Mouse (Mus musculus) kidney, embryonic 14.5 days (tissue): ENCODE data around the gene Rnasek. TPM values are rescaled to one million over a fixed set of nuclear protein-coding genes. Genes with fewer than 3 reads are reported as not detected.

ENCODE experiments used
- ATAC-seq: fragments of 200-750 bp; cut with Nextera tagmentation; 2 replicates; pipeline ENCODE4 v1.8.0; 2017; ENCODE audit warnings: moderate number of reproducible peaks, mild to moderate bottlenecking, moderate TSS enrichment, moderate library complexity; ENCODE audit not compliant: low FRiP score, low TSS enrichment
- H3K27ac ChIP-seq: fragments of 300-500 bp; sonication (generic); 2 replicates; pipeline ENCODE4 v1.5.1; 2014; ENCODE audit warnings: low read depth, mild to moderate bottlenecking, low read length, moderate library complexity, mixed read lengths
- H3K27me3 ChIP-seq: fragments of 300-500 bp; sonication (generic); 2 replicates; pipeline ENCODE4 v1.6.1; 2014; ENCODE audit warnings: mild to moderate bottlenecking, low read length; ENCODE audit not compliant: control insufficient read depth, insufficient read depth
- H3K36me3 ChIP-seq: fragments of 300-500 bp; sonication (generic); 2 replicates; pipeline ENCODE4 v1.6.1; 2014; ENCODE audit warnings: low read length, mixed read lengths; ENCODE audit not compliant: control insufficient read depth, insufficient read depth
- H3K4me1 ChIP-seq: fragments of 300-500 bp; sonication (generic); 2 replicates; pipeline ENCODE4 v1.6.1; 2014; ENCODE audit warnings: low read length, mixed read lengths; ENCODE audit not compliant: control insufficient read depth, insufficient read depth
- H3K4me2 ChIP-seq: fragments of 300-500 bp; sonication (generic); replicated peaks from 2 replicates; pipeline ENCODE4 v1.6.1; 2014; ENCODE audit warnings: low read depth, mild to moderate bottlenecking, low read length
- H3K4me3 ChIP-seq: fragments of 300-500 bp; sonication (generic); 2 replicates; pipeline ENCODE4 v1.5.1; 2014; ENCODE audit warnings: mild to moderate bottlenecking, low read length
- H3K9ac ChIP-seq: fragments of 300-500 bp; sonication (generic); 2 replicates; pipeline ENCODE4 v1.6.1; 2014; ENCODE audit warnings: low read depth, mild to moderate bottlenecking, low read length, moderate library complexity
- H3K9me3 ChIP-seq: fragments of 300-500 bp; sonication (generic); 2 replicates; pipeline ENCODE4 v1.6.1; 2016; ENCODE audit warnings: low read length; ENCODE audit not compliant: control insufficient read depth
- WGBS: fragments of 180-500 bp; shearing (Covaris S2); extraction: QIAGEN DNeasy Blood & Tissue Kit; methylation state at CpG from one replicate; pipeline ENCODE4 v1.1.7; 2014; 5-methylcytosine and 5-hydroxymethylcytosine counted together
- polyA plus RNA-seq: library from polyadenylated mRNA; unstranded; fragments of >200 nt; fragmentation: Nextera tagmentation; extraction: Ambion mirVana; gene quantifications from 2 replicates; pipeline ENCODE4 v1.2.1, GENCODE M21; 2014

Rnasek gene
- 149 and 173 TPM in 2 replicates for polyA plus RNA-seq

GRCm38 (mm10) chr11:70239541-70240279 lies at the start of gene Rnasek, which contains the start of gene Gm21988:
Rnasek (minus strand) TSS chr11:70239842.
Gm21988 (minus strand) TSS chr11:70239830.
- H3K27me3 ChIP-seq: no peaks in the 10 kb centered on the region
- H3K9ac ChIP-seq: peak within 1 kb of the TSS; percentile 89
- H3K4me3 ChIP-seq: peak within 1 kb of the TSS; percentile 96
- peak within 1 kb of the TSS; percentile 85 for H3K27ac ChIP-seq
- peaks cover 13% of the 10 kb centered on the region for H3K36me3 ChIP-seq
- peaks cover 23% of the 10 kb centered on the region for H3K4me1 ChIP-seq
- H3K9me3 ChIP-seq: no peaks in the 10 kb centered on the region
- peak within 1 kb of the TSS; percentile 96 for H3K4me2 ChIP-seq
- peak; percentile 53 for ATAC-seq
- 1% methylated on average over 32 of the region's 35 CpGs for WGBS

GRCm38 (mm10) chr11:70289236-70289635 lies 49.6 kb upstream of the Rnasek start:
- Histone ChIP-seq H3K36me3 (no peaks in the 10 kb centered on the region), H3K27me3 (no peaks in the 10 kb centered on the region), H3K9ac (no peak overlapping the region), H3K4me2 (no peak overlapping the region), H3K4me3 (no peak overlapping the region), H3K9me3 (no peaks in the 10 kb centered on the region), H3K27ac (no peak overlapping the region), H3K4me1 (no peaks in the 10 kb centered on the region)
- WGBS: 48% methylated on average over 6 of the region's 6 CpGs
- ATAC-seq: no peak

DNA sequence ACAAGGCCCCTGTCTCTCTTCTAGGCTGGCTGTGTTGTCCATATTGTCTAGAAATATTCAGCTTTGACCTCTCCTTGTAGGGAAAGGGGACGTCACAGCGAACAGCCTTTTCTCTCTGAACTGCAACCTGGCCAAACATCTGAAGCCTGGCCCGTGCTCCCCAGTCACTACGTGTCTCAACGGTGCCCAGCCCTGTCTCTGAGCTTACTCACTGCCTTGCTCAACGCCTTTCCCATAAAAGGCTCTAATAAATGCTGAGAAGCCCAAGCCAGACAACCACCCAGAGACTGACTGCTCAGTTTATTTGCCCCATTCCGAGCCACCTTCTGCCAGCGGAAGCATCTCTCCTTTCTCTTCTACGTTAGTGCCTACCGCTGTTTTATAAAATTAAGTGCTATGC lies 48.5 kb upstream of the Rnasek start:
- H3K4me1 ChIP-seq: no peaks in the 10 kb centered on the region
- 84% methylated on average over 10 of the region's 10 CpGs for WGBS
- no peaks in the 10 kb centered on the region for H3K36me3 ChIP-seq
- H3K4me3 ChIP-seq: no peak overlapping the region
- H3K9ac ChIP-seq: no peak overlapping the region
- H3K4me2 ChIP-seq: no peak overlapping the region
- H3K9me3 ChIP-seq: no peaks in the 10 kb centered on the region
- H3K27ac ChIP-seq: no peak overlapping the region
- no peak for ATAC-seq
- no peaks in the 10 kb centered on the region for H3K27me3 ChIP-seq

- H3K27ac ChIP-seq: no peak overlapping the region
- no peak overlapping the region for H3K4me3 ChIP-seq
- H3K27me3 ChIP-seq: no peaks in the 10 kb centered on the region
- H3K4me1 ChIP-seq: no peaks in the 10 kb centered on the region
- H3K36me3 ChIP-seq: no peaks in the 10 kb centered on the region
- H3K4me2 ChIP-seq: no peak overlapping the region
- 80% methylated on average over 5 of the region's 5 CpGs for WGBS
- ATAC-seq: no peak
- H3K9me3 ChIP-seq: no peaks in the 10 kb centered on the region
- H3K9ac ChIP-seq: no peak overlapping the region
Observed at GRCm38 (mm10) chr11:70285686-70286085, 46.0 kb upstream of the Rnasek start.

DNA sequence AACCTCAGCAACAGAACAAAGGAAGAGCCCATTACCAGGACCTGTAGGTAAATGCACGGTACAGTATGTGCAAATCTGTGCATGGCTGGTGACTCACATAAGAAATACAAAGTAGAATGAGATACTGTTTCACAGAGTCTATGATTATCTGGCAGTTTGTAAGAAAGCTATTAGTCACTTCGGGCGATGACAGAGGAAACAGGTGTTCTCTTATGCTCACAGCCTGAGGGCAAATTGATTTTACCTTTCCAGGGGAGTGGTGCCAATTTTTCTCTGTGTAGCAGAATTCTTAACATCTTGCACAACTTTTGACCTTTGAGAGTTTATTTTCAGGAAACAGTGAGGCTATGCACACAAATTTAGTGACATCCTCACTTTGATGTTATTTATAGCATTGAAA lies 45.1 kb upstream of the Rnasek start:
- no peak for ATAC-seq
- Histone ChIP-seq H3K4me2 (no peak overlapping the region), H3K9ac (no peak overlapping the region), H3K27ac (no peak overlapping the region), H3K4me1 (no peaks in the 10 kb centered on the region), H3K27me3 (no peaks in the 10 kb centered on the region), H3K36me3 (no peaks in the 10 kb centered on the region), H3K9me3 (no peaks in the 10 kb centered on the region), H3K4me3 (no peak overlapping the region)
- WGBS: 69% methylated on average over 3 of the region's 3 CpGs

DNA sequence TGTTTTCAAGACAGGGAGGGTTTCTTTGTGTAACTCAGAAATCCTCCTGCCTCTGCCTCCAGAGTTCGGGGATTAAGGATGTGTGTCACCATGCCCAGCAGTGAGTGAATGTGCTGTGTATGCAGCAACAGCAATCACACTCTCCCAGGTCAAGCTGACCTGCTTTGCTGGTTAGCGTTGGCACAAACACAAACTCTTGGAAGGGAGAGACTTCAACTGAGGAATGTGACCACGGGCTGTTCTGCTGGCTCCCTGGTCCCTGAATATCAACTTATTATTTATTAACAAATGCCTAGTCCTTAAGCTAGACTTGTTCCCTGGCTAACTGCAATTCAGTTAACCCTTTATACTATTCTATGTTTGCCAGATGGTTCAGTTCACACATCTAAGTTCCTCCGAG lies 44.0 kb upstream of the Rnasek start:
- Histone ChIP-seq H3K4me2 (no peak overlapping the region), H3K4me3 (no peak overlapping the region), H3K4me1 (no peaks in the 10 kb centered on the region), H3K27ac (no peak overlapping the region), H3K36me3 (no peaks in the 10 kb centered on the region), H3K9ac (no peak overlapping the region), H3K27me3 (no peaks in the 10 kb centered on the region), H3K9me3 (no peaks in the 10 kb centered on the region)
- ATAC-seq: no peak
- 65% methylated on average over 4 of the region's 4 CpGs for WGBS

DNA sequence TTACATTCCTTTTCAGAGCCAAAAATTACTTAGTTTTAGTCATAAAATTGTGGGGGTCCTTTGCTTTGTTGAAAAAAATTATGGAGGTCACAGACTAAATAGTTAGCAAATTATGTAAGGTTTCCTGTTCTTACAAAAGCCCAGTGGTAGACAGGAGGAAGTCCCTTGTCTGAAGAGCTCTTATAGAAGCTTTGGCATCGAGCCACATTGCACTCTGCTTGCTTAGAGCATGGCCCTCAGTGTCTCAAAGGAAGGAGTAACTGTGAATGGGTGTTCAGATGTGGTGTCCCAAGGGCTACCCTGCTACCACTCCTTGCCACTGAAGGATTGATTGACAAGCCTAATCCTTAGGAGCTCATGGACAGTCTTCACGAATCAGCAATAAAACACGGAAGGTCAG lies 40.8 kb upstream of the Rnasek start:
- Histone ChIP-seq H3K9ac (no peak overlapping the region), H3K36me3 (no peaks in the 10 kb centered on the region), H3K9me3 (no peaks in the 10 kb centered on the region), H3K4me3 (no peak overlapping the region), H3K4me1 (no peaks in the 10 kb centered on the region), H3K4me2 (no peak overlapping the region), H3K27ac (no peak overlapping the region), H3K27me3 (no peaks in the 10 kb centered on the region)
- ATAC-seq: no peak
- WGBS: 69% methylated on average over 3 of the region's 3 CpGs

GRCm38 (mm10) chr11:70278961-70279360 lies 39.3 kb upstream of the Rnasek start:
- Histone ChIP-seq H3K9ac (no peak overlapping the region), H3K9me3 (no peaks in the 10 kb centered on the region), H3K4me2 (no peak overlapping the region), H3K36me3 (no peaks in the 10 kb centered on the region), H3K27me3 (no peaks in the 10 kb centered on the region), H3K27ac (no peak overlapping the region), H3K4me1 (no peaks in the 10 kb centered on the region), H3K4me3 (no peak overlapping the region)
- ATAC-seq: no peak
- 79% methylated on average over 3 of the region's 3 CpGs for WGBS

GRCm38 (mm10) chr11:70271641-70272040 lies 32.0 kb upstream of the Rnasek start:
- no peaks in the 10 kb centered on the region for H3K27me3 ChIP-seq
- no peaks in the 10 kb centered on the region for H3K36me3 ChIP-seq
- H3K4me2 ChIP-seq: no peak overlapping the region
- 89% methylated on average over 7 of the region's 7 CpGs for WGBS
- no peak overlapping the region for H3K4me3 ChIP-seq
- no peak overlapping the region for H3K9ac ChIP-seq
- ATAC-seq: no peak
- no peaks in the 10 kb centered on the region for H3K4me1 ChIP-seq
- H3K9me3 ChIP-seq: no peaks in the 10 kb centered on the region
- H3K27ac ChIP-seq: no peak overlapping the region
